Mouse (Mus musculus) ovary, postnatal 36 days (tissue): ENCODE data around the gene Fgfr2.
"Not testable (repeated sequence)": the region's sequence is repeated elsewhere in the genome, so short reads cannot be mapped to it uniquely, and the experiment has no call there.

Source experiments
- DNase-seq: peaks from one replicate; pipeline ENCODE4 v3.0.0; 2022; ENCODE audit warnings: low spot score, mixed read lengths

Fgfr2 gene

DNA sequence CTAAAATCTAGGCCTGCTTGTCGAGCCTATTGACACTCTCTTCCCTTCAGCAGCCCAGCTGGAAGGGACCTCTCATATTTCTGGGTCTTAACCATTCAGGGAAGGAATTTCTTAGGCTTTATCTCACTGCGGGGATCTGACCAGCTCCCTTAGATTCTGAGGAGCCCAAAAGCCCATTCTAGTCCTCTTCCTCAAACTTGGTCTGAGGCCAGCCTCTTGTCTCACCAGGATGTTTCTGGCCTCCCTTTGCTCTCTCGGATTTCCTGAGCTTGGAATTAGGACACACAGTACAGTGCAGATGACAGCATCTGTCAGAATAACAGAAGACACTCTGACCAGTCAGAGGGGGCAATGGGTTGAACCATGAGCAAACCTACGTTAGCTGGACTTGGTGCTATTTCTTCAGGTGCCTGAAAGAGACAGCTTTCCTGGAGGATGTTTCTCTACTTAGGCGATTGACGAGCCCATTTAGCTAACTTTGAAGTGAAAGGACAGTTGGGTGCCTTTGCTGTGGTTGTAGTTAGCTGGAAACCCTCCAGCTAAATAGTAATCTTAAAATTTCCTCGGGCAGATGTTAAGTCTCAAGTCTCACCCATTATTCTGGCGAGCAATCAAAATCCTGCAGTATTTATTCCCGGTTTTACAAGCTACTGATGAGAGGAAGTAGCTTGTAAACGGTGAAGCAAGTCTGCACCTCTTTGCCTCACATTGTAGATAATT is 1711.8 kb downstream of the Fgfr2 start:
- DNase-seq = no peak

DNA sequence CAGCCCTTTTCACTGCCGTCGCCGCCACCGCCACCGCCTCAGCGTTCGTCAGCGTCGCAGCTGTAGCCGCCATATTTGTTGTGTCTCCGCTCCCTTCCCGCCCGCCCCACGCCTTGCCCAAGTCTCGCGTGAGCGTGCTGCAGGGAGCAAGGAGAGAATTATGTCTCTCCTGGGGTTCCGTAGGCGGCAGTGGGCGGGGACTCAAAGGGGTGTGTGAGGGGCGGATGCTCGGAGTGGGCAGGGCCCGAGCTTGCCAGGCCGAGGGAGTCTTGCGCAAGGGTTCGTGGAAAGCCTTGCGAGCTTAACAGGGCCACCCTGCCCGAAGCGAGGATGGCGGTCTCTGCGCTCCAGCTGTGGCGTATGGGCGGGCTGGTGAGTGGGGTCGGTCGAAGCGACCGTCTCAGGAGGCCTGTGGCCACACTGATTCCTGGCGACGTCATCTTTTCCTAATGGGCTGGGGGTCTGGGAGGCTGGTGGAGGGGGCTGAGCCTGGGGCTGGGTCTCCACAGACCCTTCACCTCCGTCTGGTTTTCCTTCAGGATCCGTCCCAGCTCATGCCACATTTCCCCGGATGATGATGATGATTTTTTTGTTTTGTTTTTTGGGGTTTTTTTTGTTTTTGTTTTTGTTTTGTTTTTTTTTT is 1712.6 kb downstream of the Fgfr2 start, which contains the start of the genes Ikzf5 and Acadsb:
Gene Ikzf5, minus strand, starts transcription at position 106 of the 643 bp plus-strand sequence.
Gene Acadsb, plus strand, starts transcription at position 186 of the 643 bp plus-strand sequence.
- DNase-seq = peak; percentile 99

DNA sequence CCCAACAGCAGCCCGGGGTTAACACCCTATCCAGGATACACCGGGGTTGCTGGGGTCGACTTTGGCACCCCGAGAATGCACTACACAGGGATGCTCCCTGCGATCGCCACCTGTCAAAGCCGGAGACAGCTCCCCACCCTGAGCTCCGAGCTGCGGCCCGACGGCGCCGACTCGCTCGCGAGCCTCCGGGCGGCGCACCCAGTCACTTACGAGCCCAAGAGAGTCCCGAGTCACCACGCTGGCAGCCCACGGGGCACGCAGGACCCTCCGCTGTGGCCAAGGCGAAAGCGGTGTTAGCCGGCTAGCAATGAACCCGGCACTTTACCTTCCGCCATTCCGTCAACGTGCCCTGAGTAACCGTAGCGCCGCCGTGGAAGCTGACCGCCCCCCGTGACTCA is 1713.2 kb downstream of the Fgfr2 start:
- DNase-seq = no peak

DNA sequence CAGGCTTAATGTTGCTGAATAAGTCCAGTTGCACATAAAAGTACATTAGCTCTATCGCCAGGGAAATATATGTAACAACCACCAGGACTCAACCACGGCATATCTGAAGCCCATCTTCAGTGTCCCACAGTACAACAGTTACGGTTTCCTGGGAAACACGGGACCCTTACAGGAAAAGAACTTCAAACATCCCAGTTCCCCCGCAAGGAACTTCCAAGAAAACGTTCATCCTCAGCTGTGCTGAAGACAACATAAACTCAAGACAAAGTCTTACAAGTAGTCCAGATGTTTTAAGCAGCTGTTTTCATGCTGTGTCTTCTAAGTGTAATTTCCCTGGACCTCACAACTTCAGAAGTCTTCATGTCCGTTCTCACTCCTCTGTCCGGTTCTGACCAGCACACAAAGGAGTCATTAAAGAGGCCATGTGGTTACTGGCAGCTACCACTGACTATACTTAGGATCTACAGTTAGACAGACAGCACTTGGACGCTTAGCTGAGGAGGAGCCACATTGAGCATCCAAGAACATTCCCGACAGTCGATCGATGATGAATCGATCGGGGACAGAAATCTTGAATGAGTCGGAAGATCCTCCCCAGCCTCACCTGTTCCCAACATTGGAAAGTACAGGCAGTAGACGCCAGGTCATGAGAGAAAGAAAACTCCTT is 1713.7 kb downstream of the Fgfr2 start:
- peak; percentile 8 for DNase-seq

DNA sequence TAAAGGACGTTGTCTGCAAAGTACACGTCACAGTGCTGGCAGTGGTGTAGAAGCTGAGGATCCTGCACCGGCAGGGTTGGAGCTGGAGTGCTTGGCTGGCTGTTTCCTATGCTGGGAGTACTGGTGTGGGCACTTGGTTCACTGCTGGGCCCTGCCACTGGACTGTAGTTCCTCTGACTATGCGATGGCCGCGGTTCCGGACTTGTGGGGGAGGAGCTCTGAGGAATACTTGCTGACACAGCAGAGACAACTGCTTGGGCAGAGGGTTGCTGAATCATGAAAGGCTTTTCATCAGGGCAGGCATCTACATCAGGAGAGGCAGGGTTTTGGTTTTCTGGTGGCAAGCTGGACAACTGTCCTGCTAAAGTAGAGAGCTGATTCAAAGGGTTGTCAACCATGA is 1731.4 kb downstream of the Fgfr2 start:
- DNase-seq = not testable (repeated sequence)

DNA sequence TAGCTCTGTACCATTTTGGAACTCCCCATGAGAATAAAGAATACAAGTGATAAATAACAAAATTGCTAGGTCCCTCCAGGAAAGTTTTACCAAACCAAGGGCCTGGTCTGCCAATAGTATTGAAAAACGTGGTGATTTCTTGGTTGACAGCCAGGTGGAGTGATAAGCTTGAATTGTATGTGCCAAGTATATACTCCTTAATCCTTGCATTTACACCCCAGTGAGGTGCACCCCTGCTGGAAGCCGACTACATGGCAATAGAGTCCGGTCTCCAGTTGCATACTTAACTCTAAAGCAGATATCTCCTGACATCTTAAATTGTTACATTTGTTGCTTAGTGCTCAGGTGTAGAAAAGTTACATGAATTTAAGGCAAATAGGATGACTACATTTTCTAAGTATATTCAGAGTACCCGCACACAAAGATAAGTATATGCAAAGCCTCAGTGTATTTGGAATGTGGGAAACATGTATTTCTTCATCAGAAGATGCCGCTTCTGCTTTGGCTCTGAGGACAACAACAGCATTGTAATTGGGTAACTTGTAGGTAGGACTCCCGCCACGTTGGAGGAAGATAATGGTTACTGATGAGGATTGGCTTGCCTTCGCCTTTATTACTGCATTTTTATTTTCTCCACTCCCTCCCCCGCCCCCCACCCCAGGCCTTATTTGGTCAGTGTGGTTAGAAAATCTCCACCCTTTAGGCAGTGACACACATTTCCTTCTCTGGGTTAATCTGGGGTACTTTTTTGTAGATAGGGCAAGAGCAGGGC is 1751.1 kb downstream of the Fgfr2 start:
- DNase-seq = no peak

DNA sequence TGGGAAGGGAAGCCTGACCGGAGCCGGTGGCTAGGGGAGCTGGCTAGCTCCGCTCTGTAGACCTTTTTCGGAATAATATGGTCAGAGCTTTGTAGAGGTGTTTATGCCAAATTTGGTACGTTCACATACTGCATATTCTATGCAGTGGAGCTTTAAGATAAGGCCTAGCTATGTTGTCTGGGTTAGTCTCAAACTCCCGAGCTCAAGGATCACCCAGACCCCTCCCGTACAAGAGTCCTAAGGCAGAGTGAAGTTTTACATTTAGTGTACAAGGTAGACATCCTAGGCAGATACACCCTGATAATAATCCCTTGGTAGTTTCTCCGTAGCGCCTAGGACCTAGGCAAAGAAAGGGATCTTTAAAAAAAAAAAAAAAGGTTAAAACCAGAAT is 1751.7 kb downstream of the Fgfr2 start:
- DNase-seq = no peak

DNA sequence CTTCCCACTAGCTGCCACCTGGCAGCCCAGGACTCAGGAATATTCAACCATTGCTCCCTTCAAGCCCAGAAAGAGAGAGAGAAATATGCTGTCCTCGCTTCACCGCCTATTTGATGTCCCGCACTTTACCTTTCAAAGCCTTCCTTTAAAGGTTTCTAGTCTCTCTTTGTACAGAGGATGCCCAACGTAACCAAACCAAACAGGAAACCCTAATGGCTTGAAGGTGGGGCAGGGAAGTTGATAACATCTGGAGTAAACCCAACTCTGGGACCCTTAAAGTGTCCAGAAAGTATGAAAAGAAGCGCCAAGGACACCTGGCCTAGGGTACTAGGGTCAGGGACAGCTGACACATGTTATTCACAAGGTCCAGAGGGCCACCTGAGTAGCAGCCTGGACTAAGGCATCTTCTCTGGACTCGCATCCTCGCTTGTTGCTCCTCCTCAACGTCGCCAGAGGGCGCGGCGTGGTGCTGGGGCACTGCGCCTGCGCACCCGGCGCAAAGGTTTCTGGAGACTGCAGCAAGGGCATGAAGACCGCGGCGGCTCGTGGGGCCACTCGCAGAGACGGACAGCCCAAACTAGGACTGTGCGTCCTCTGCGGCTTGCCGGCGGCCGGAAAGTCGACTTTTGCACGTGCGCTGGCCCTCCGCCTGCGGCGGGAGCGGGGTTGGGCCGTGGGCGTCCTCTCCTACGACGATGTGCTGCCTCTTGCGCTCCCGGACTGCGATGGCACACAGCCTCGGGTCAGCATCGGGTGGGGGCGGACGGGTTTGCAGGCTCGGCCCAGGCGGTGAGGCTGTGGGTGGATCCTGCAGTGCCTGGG is 1752.3 kb downstream of the Fgfr2 start, which contains the start of gene Pstk:
Gene Pstk, plus strand, starts transcription at position 494 of the 822 bp plus-strand sequence.
- peak; percentile 90 for DNase-seq

DNA sequence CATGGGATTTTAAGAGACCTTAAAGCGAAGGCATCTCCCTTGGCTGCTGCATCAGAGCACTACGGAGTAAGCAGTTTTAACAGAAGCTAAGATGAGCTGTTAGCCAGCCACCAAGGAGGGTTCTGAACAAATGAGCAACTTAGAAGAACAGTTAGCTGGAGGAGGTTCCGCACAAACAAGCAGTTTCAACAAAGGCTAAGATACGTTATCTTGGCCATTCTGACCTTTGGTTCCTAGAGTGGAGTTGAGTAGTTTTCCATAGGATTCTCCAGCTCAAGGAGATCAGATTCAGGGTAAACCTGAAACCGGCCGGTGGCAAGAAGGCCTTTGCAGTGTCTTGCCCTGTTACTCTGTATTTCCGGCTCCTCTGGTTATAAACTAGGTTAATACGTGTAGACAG is 1759.0 kb downstream of the Fgfr2 start:
- DNase-seq = no peak

DNA sequence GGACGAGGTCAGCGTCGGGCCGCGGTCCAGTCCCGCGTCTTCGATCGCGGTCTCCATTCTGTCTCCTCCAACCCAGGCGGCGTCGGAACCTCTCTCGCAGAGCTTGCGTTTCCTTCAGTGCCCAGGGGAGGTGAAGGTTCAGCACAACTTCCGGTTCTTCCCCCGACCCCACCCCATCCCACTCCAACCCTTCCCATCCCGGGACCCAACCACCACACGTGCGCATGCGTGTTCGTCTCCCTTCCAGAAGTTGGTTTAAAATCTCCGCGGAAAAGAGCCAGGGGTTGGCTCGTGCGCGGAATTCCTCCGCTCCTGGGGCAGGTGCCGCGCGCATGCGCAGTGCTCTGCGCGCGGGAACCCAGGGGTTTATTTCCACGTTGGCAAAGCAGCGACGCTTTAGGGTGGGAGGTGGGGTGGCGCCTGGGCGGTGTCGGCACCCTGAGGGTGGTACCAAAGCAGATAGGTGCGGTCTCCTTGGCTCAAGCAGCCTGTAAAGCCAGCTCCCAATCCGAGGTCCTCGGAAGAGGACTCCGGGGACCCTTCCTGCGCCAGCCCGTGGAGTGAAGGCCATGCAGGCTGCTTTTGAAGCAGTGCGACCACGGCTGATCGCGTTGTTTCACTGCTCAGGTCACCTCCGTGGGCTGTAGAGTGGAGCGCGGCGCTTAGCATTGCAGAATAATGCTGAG is 1760.4 kb downstream of the Fgfr2 start, which contains the start of gene 2310057M21Rik:
Gene 2310057M21Rik, minus strand, starts transcription at position 145 of the 686 bp plus-strand sequence.
- peak; percentile 93 for DNase-seq

DNA sequence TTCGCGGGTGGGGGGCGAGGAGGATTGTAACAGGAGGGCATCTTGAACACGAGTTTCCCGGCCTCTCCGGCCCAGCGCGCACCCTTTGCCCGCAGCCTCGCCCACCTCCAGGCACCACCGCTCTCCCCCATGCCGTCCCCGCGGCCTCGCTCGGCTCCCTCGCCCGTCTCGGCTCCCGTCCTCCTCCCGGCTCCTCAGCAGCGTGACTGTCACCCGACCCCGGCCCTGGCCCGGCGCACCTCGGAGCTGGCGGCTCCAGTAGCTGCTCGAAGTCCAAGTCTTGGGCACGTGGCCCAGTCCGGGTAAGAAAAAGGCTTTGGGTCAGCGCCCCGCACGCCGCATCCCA is 1760.9 kb downstream of the Fgfr2 start:
- DNase-seq = no peak

DNA sequence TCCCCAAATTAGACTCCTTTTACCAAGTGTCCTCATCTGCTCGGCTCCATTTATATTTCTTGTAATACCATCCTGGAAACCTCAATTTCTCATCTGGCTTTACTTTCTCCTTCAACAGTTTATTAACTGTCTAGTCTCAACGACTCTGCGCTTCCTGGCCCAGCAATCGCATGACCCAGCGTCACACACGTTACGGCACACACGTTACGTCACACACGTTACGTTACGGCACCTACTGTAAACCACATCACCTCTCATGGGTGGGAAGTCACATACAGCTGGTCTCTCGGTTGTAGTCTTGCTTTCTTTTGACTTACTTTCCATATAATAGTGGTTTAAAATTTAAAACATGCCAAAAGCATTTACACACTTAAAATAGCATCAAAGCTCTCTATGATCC is 1767.0 kb downstream of the Fgfr2 start:
- DNase-seq = no peak

DNA sequence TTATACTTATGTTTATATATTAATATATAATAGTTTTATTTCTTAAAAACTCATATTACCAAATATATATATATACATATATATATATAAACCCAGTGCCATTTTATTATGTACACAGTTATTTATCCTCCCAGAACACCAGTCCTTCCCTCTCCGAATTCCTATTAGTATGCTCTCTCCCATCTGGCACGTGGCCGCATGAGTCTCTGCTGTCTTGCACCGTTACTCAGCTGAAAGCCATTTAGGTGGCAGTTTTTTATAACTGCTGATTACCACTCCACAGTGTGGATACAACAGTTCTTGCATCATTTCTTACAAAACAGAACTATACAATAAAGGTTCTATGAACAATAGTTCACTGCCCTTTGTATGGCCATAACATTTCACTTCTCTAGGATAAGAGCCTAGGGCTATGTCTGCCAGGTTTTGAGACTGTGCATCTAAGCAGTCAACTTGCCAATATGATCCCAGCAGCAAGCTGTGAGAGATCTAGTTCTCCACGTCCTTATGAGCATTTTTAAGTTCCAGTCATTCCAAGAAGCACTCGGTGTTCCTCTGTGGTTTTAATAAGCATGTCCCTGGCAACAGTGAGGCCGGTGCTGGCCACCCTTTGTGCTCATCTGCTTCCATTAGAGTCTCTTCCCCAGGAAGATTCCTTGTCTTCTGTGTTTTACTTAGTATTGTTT is 1777.2 kb downstream of the Fgfr2 start:
- DNase-seq = no peak

DNA sequence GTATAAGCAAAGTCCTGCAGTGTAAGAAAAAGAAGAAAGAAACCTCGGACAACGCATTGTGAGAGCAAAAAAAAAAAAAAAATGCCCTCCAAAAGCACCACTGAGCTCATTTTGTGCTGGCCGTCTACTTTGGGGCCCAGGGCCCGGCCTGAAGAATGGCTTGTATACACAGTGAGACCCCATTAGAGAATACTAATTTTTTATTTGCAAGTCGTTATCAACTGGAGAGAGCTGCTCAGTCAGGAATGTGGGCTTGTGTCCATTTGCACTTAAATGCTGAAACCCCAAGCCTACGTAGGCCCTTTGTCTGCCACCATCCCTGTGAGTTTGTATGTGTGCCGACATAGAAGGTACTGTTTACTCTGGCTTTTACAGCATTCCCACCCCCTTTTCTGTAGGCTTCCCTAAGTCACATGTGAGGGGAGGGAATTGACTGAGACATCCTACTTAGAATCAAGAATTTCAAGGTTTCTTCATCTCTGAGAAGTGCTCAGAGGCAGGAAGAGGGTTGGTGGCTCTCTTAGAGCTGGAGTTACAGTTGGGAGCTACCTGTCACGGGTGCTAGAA is 1785.6 kb downstream of the Fgfr2 start:
- DNase-seq = no peak

DNA sequence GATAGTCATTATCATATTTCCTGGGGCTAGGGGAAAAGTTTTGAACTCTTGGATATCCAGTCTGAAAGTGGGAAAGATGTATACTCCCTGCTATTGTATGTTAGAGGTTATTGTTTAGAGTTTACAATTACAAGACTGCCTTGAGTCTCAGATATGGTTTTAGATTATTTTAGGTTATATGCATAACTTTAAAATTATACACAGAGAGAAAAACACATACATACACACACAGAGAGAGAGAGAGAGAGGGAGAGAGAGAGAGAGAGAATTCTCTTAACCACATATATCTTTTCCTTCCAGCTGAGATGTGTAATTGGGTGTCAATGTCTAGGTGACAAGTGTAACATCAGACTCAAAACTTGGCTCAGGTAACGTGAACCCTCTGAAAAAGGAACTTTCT is 1789.6 kb downstream of the Fgfr2 start, which contains the start of gene Fam24a:
Gene Fam24a, plus strand, starts transcription at position 301 of the 400 bp plus-strand sequence.
- DNase-seq = no peak

DNA sequence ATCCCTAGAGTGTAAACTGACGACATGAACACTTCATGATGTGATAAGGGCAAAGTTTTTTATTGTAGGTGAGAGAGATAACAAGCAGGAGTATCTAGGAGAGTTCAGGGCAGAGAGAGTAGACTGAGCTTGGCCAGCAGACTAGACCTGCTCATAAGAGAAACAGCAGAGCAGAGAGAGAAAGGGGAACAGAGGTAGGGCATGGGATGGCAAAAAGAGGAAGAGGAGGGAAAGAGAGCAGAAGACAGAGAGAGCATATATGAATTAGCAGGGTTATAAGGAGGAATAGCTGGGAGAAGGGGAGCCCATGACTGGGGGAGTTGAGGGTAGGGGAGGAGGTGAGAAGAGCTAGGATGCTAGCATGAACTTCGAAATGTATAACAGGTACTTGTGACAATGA is 1791.5 kb downstream of the Fgfr2 start:
- DNase-seq = no peak

DNA sequence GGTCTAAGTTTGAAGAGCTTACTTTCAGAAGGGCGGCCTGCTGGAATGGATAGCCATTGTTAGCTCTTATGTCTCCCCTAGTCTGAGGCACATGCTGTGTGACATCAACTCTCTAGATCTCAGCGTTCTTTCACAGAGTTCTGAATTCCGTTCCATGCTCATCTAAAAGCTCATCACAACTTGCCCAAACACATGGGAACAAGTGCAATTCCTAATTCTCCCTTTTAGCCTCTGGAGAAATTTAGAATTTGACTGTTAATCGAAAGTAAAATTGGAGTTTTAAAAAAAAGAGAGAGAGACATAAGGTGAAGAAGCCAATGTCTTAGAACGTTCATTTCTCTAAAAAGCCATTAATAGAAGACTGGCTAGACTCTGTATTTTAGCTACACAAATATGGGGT is 1793.7 kb downstream of the Fgfr2 start, which contains the start of gene Fam24b:
Gene Fam24b, minus strand, starts transcription at position 101 of the 400 bp plus-strand sequence.
- DNase-seq = no peak

DNA sequence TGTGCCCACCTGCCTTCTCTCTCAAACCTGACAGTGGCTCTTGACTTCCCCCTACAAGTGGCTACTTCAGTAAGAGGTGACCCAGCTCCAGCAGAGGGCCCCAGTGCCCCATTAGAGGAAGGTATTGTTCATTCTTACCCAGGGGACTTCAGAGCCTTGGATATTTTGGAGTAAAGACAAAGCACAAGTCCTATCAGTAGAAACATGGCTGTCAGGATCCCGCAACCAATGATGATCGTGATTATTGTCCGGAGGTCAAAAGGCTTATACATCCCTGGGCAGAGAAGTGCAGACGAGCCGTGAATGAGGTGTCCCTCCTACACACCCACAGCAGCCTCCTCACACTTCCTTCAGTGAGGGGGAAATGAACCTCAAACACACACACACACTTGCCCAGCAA is 1796.1 kb downstream of the Fgfr2 start:
- no peak for DNase-seq

DNA sequence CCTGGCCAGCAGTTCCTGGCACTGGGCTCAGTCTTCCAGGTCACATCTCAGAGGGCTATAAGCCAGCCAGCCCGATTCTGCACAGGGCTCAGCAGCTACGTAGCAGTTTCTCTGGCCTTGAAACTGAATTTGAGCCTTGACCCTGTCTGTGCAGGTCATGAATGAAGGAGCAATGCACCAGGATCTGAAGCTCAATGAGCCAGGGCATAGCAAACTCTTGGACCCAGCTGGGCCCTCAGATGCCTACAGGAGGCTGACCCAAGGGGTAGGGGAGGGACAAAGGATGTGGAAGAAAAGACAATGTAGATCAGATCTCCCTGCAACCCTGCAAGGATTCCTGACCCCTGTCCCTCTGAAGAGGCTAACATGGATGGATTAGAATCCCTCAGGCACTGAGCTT is 1801.0 kb downstream of the Fgfr2 start, which contains the start of gene Cuzd1:
Gene Cuzd1, minus strand, starts transcription at position 101 of the 400 bp plus-strand sequence.
- no peak for DNase-seq
